Mouse (Mus musculus): ENCODE measurements at regions not wholly inside any gene's neighbourhood (a gene's known extent, or its start where the extent isn't known, plus 50 kb on each side); places are given as distances from the start of the nearest gene placed in this dataset. TPM values are rescaled to one million over a fixed set of nuclear protein-coding genes. Genes with fewer than 3 reads are reported as not detected.

- H3K27ac ChIP-seq (ENCODE audit: low read depth), result no peak overlapping the region
- no peaks in the 10 kb centered on the region for H3K36me3 ChIP-seq (replicated peaks; ENCODE audit: insufficient read depth, low read length)
- DNase-seq (no peak), ATAC-seq (no peak)
- H3K4me1 ChIP-seq (ENCODE audit: insufficient read depth), result no peaks in the 10 kb centered on the region
- no peak for TF ChIP-seq EP300 (IDR thresholded peaks at IDR 0.05; ENCODE audit: low read depth)
- TF ChIP-seq CTCF (IDR thresholded peaks at IDR 0.05; ENCODE audit: low read depth), result peak; percentile 39
- H3K9ac ChIP-seq (replicated peaks), result no peak overlapping the region
- H3K27me3 ChIP-seq (ENCODE audit: insufficient read depth, low read length), result no peaks in the 10 kb centered on the region
- no peaks in the 10 kb centered on the region; the same call in 1 of the 2 replicates for H3K9me3 ChIP-seq (ENCODE audit: low read length)
- WGBS (ENCODE audit: insufficient replicate concordance), result 88% methylated on average over 6 of the region's 6 CpGs
- H3K4me3 ChIP-seq (ENCODE audit: low read depth, low read length), result no peak overlapping the region
- H3K4me2 ChIP-seq (ENCODE audit: low read depth, low read length), result no peak overlapping the region
Observed at GRCm38 (mm10) chr13:10455323-10455722, 94.7 kb upstream of the Chrm3 start.

DNA sequence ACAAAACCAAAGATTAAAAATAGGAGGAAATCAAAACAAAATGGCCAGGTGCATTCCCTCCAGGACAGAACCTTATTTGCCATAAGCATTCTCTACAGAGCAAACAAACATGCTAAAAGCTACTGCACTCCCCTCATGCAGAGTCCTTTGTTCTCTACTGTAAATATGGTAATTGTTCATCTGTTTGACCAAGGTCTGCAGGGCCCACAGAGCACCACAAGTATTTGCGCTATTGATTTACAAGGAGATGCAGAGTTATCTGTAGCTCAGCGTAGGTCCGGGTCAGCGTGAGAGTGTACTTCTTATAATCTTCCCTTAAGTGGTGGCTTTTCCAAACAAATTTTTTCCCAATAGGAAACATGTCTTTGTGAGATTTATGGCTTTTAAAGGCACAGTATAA is 94.0 kb upstream of the Chrm3 start:
- H3K9ac ChIP-seq (replicated peaks), result no peak overlapping the region
- no peak overlapping the region for H3K4me3 ChIP-seq (ENCODE audit: low read depth, low read length)
- H3K27ac ChIP-seq (ENCODE audit: low read depth), result no peak overlapping the region
- DNase-seq (no peak), ATAC-seq (no peak)
- H3K4me1 ChIP-seq (ENCODE audit: insufficient read depth), result no peaks in the 10 kb centered on the region
- no peak overlapping the region for H3K4me2 ChIP-seq (ENCODE audit: low read depth, low read length)
- H3K9me3 ChIP-seq (ENCODE audit: low read length), result no peaks in the 10 kb centered on the region; the same call in 1 of the 2 replicates
- H3K27me3 ChIP-seq (ENCODE audit: insufficient read depth, low read length), result no peaks in the 10 kb centered on the region
- TF ChIP-seq CTCF (IDR thresholded peaks at IDR 0.05; ENCODE audit: low read depth) (no peak), EP300 (IDR thresholded peaks at IDR 0.05; ENCODE audit: low read depth) (no peak)
- H3K36me3 ChIP-seq (replicated peaks; ENCODE audit: insufficient read depth, low read length), result no peaks in the 10 kb centered on the region
- WGBS (ENCODE audit: insufficient replicate concordance), result 68% methylated on average over 4 of the region's 4 CpGs

DNA sequence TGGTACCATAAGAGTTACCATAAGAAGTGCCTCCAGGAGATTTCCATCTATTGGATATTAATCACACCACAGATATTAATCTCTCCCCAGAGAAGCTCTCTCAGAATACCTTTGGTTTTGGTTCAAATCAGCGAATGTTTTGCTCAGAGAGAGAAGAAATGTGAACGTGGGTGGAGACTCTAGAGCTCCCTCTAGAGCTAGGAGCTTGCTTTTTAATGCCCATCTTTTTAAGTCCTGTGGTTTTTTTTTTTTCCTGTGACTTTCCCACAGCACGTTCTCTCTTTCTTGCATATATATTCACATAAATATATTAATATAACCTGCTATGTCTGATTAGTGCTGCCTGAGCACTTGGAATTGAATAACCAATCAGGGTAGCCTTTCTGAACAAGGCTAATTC is 90.4 kb upstream of the Chrm3 start:
- H3K9ac ChIP-seq (replicated peaks), result no peak overlapping the region
- H3K27me3 ChIP-seq (ENCODE audit: insufficient read depth, low read length), result no peaks in the 10 kb centered on the region
- no peaks in the 10 kb centered on the region for H3K4me1 ChIP-seq (ENCODE audit: insufficient read depth)
- TF ChIP-seq CTCF (IDR thresholded peaks at IDR 0.05; ENCODE audit: low read depth) (peak; percentile 26; the same call in 1 of the 2 replicates), EP300 (IDR thresholded peaks at IDR 0.05; ENCODE audit: low read depth) (no peak)
- no peak overlapping the region for H3K4me2 ChIP-seq (ENCODE audit: low read depth, low read length)
- no peaks in the 10 kb centered on the region; the same call in 1 of the 2 replicates for H3K9me3 ChIP-seq (ENCODE audit: low read length)
- no peaks in the 10 kb centered on the region for H3K36me3 ChIP-seq (replicated peaks; ENCODE audit: insufficient read depth, low read length)
- no peak overlapping the region for H3K27ac ChIP-seq (ENCODE audit: low read depth)
- ATAC-seq (no peak), DNase-seq (no peak)
- 23% methylated on average over 3 of the region's 3 CpGs for WGBS (ENCODE audit: insufficient replicate concordance)
- H3K4me3 ChIP-seq (ENCODE audit: low read depth, low read length), result no peak overlapping the region

GRCm38 (mm10) chr13:10449502-10449901 is 88.9 kb upstream of the Chrm3 start:
- ATAC-seq, result no peak
- WGBS (ENCODE audit: insufficient replicate concordance), result 71% methylated on average over 6 of the region's 6 CpGs

GRCm38 (mm10) chr13:10447806-10448205 is 87.2 kb upstream of the Chrm3 start:
- WGBS (ENCODE audit: insufficient replicate concordance), result 66% methylated on average over 1 of the region's 1 CpGs
- Histone ChIP-seq H3K4me2 (ENCODE audit: low read depth, low read length) (no peak overlapping the region), H3K36me3 (replicated peaks; ENCODE audit: insufficient read depth, low read length) (no peaks in the 10 kb centered on the region), H3K27me3 (ENCODE audit: insufficient read depth, low read length) (no peaks in the 10 kb centered on the region), H3K27ac (ENCODE audit: low read depth) (no peak overlapping the region), H3K9me3 (ENCODE audit: low read length) (no peaks in the 10 kb centered on the region), H3K4me3 (ENCODE audit: low read depth, low read length) (no peak overlapping the region), H3K9ac (replicated peaks) (no peak overlapping the region), H3K4me1 (ENCODE audit: insufficient read depth) (no peaks in the 10 kb centered on the region)
- TF ChIP-seq EP300 (IDR thresholded peaks at IDR 0.05; ENCODE audit: low read depth), result no peak
- no peak for TF ChIP-seq CTCF (IDR thresholded peaks at IDR 0.05; ENCODE audit: low read depth)
- DNase-seq (no peak), ATAC-seq (no peak)

More at GRCm38 (mm10) chr13:10449502-10449901, 88.9 kb upstream of the Chrm3 start:
- TF ChIP-seq CTCF (IDR thresholded peaks at IDR 0.05; ENCODE audit: low read depth) (no peak), EP300 (IDR thresholded peaks at IDR 0.05; ENCODE audit: low read depth) (no peak)
- Histone ChIP-seq H3K36me3 (replicated peaks; ENCODE audit: insufficient read depth, low read length) (no peaks in the 10 kb centered on the region), H3K4me1 (ENCODE audit: insufficient read depth) (no peaks in the 10 kb centered on the region), H3K27ac (ENCODE audit: low read depth) (no peak overlapping the region), H3K4me3 (ENCODE audit: low read depth, low read length) (no peak overlapping the region), H3K9ac (replicated peaks) (no peak overlapping the region), H3K27me3 (ENCODE audit: insufficient read depth, low read length) (no peaks in the 10 kb centered on the region), H3K9me3 (ENCODE audit: low read length) (no peaks in the 10 kb centered on the region), H3K4me2 (ENCODE audit: low read depth, low read length) (no peak overlapping the region)
- DNase-seq, result no peak

DNA sequence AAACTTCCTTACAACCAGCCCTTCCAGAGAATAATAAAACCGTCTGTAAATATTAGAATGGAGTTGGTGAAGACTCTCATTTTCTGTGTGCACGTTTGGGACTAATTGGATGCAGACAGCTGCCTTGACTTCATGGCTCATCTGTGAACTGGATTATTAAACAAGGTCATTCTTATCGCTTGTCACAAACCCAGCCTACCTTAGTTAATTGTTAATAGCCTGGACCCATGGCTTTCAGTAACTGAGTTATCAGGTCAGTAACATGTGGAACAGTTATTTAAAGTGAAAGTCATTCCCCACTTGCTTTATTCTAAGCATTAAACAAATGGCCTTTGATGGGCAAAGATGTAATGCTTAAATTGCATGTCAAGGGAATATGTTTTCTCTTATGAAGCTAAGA is 85.0 kb upstream of the Chrm3 start:
- Histone ChIP-seq H3K27me3 (ENCODE audit: insufficient read depth, low read length) (no peaks in the 10 kb centered on the region), H3K4me2 (ENCODE audit: low read depth, low read length) (no peak overlapping the region), H3K9me3 (ENCODE audit: low read length) (no peaks in the 10 kb centered on the region), H3K9ac (replicated peaks) (no peak overlapping the region), H3K36me3 (replicated peaks; ENCODE audit: insufficient read depth, low read length) (no peaks in the 10 kb centered on the region), H3K4me1 (ENCODE audit: insufficient read depth) (no peaks in the 10 kb centered on the region), H3K4me3 (ENCODE audit: low read depth, low read length) (no peak overlapping the region), H3K27ac (ENCODE audit: low read depth) (no peak overlapping the region)
- 58% methylated on average over 3 of the region's 3 CpGs for WGBS (ENCODE audit: insufficient replicate concordance)
- TF ChIP-seq CTCF (IDR thresholded peaks at IDR 0.05; ENCODE audit: low read depth) (no peak), EP300 (IDR thresholded peaks at IDR 0.05; ENCODE audit: low read depth) (no peak)
- no peak for DNase-seq
- no peak for ATAC-seq

Small RNA genes in the stretch of these regions (microRNA-seq; reads per million reads assigned to microRNA genes)
- gene Gm23415, result not detected

Measured in liver, postnatal 0 days (tissue).